In the genomic region with DNA sequence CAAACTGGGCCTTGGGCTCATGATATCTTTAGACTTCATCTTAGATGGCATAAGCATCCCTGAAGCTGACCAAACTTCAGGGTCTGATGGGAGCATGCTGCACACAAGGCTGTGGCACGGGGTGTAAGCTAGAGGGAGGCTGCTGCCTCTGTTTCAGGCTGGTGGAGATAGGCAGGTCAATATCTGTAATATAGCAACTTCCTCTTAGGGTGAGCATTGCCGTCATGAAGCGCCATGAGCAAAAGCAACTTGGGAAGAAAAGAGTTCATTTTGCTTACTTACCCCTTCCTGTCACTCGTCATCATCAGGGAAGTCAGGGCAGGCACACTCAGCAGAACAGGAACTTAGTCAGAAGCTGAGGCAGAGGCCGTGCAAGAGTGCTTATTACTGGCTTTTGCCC, we compare ENCODE assay signal across 22 mouse cellular contexts. TPM values are rescaled to one million over a fixed set of nuclear protein-coding genes. Genes with fewer than 3 reads are reported as not detected.
DNase-seq lines count a peak whose midpoint lies in the region; ATAC-seq lines count a peak whose summit lies in the region.
"Had no signal": no experiment of that assay in that cellular context is flagged by ENCODE, and none has a peak within 500 bp of the region (broad histone marks: within the 10 kb centered on the region; RNA-seq: fewer than 3 reads in every experiment).

No protein-coding gene starts in this region.

- peak; percentile 86 for ATAC-seq in granulocyte monocyte progenitor cell, adult 5-6 weeks (replicated peaks; ENCODE audit: poor library complexity, severe bottlenecking)
- ATAC-seq in liver, embryonic 16.5 days (ENCODE audit: low read depth): peak; percentile 43; the same call in 1 of the 2 replicates
- ATAC-seq: CD4-positive, CD25-positive, alpha-beta regulatory T cell, adult 4 months; intestine, postnatal 0 days; midbrain, embryonic 16.5 days had no signal

- DNase-seq in lung, postnatal 36 days: peak; percentile 49
- no peak for DNase-seq in lung, postnatal 14 days
- DNase-seq in left cerebral cortex, postnatal 10 days (ENCODE audit: extremely low spot score in 1 of 2, low spot score in 2 of 2): no peak
- no peak for DNase-seq in cerebellum, adult 11 months
- DNase-seq in cerebellum, adult 9-10 months: no peak
- DNase-seq: adrenal gland, postnatal 25 days; gastrocnemius, postnatal 25 days; right cerebral cortex, postnatal 14 days had no signal

- no peak overlapping the region for H3K4me2 ChIP-seq in liver, embryonic 16.5 days (ENCODE audit: low read depth, low read length)
- H3K4me2 ChIP-seq: hindbrain, embryonic 14.5 days had no signal

- H3K27ac ChIP-seq in liver, embryonic 16.5 days (ENCODE audit: low read length): no peak overlapping the region
- H3K27ac ChIP-seq: forebrain, embryonic 10.5 days; hindbrain, embryonic 14.5 days had no signal

- no peaks in the 10 kb centered on the region for H3K27me3 ChIP-seq in liver, embryonic 16.5 days (ENCODE audit: control insufficient read depth, insufficient read depth, low read depth, low read length)

- peaks cover 7% of the 10 kb centered on the region; the same call in 1 of the 2 replicates for H3K4me1 ChIP-seq in liver, embryonic 16.5 days (ENCODE audit: control insufficient read depth, low read depth, low read length)
- H3K4me1 ChIP-seq: forebrain, embryonic 10.5 days had no signal

- WGBS in liver, embryonic 16.5 days (ENCODE audit: insufficient replicate concordance): 12% methylated on average over 5 of the region's 5 CpGs

- intact Hi-C loops in left cerebral cortex, postnatal 10 days (cut with DNase I): no loop called here

- H3K4me3 ChIP-seq in liver, embryonic 16.5 days (ENCODE audit: low read depth, low read length): no peak overlapping the region
- H3K4me3 ChIP-seq: forebrain, embryonic 10.5 days had no signal

- no peaks in the 10 kb centered on the region for H3K9me3 ChIP-seq in liver, embryonic 16.5 days (replicated peaks; ENCODE audit: control insufficient read depth, low read length)
- H3K9me3 ChIP-seq: forebrain, embryonic 10.5 days had no signal

- H3K36me3 ChIP-seq in liver, embryonic 16.5 days (ENCODE audit: control insufficient read depth, insufficient read depth): no peaks in the 10 kb centered on the region
- H3K36me3 ChIP-seq: forebrain, embryonic 10.5 days had no signal

- H3K9ac ChIP-seq in liver, embryonic 16.5 days (ENCODE audit: low read depth, low read length): no peak overlapping the region
- H3K9ac ChIP-seq: hindbrain, embryonic 14.5 days had no signal

RNA-seq across cellular contexts. Expression of a gene that starts 5.4 kb away (rescaled TPM):
- 37.4 and 54.3 TPM in 2 replicates for total RNA-seq in granulocyte monocyte progenitor cell, adult 5-6 weeks (2014; fragmentation: Nextera tagmentation)
- 16.2 and 18.6 TPM in 2 replicates for total RNA-seq in granulocyte monocyte progenitor cell, adult 5-6 weeks (2017)
- 17.6 and 18.9 TPM in 2 replicates for polyA plus RNA-seq in liver, embryonic 16.5 days (2015; fragmentation: Nextera tagmentation; extraction: Ambion mirVana)
- 10 to 100 TPM; 13.2 to 22.8 TPM for total RNA-seq in left cerebral cortex, postnatal 10 days (2021)

RNA-seq across cellular contexts. Expression of a gene that starts 11.8 kb away (rescaled TPM):
- not detected in 2 replicates for total RNA-seq in granulocyte monocyte progenitor cell, adult 5-6 weeks (2014; fragmentation: Nextera tagmentation)
- total RNA-seq in granulocyte monocyte progenitor cell, adult 5-6 weeks (2017): not detected in 2 replicates
- not detected in 2 replicates for polyA plus RNA-seq in liver, embryonic 16.5 days (2015; fragmentation: Nextera tagmentation; extraction: Ambion mirVana)
- not detected for total RNA-seq in left cerebral cortex, postnatal 10 days (2021)
- total RNA-seq: adrenal gland, postnatal 25 days; gastrocnemius, postnatal 25 days; left cerebral cortex, postnatal 25 days had no signal
- polyA plus RNA-seq: CD4-positive, CD25-positive, alpha-beta regulatory T cell, adult 4 months; embryonic facial prominence, embryonic 14.5 days; forebrain, embryonic 10.5 days; heart, embryonic 16.5 days; hindbrain, embryonic 14.5 days; intestine, postnatal 0 days; lung, embryonic 16.5 days; midbrain, embryonic 16.5 days; neural tube, embryonic 11.5 days; urinary bladder, adult 2 months had no signal

RNA-seq across cellular contexts. Expression of a gene that starts 12.4 kb away (rescaled TPM):
- not detected in 2 replicates for total RNA-seq in granulocyte monocyte progenitor cell, adult 5-6 weeks (2014; fragmentation: Nextera tagmentation)
- total RNA-seq in granulocyte monocyte progenitor cell, adult 5-6 weeks (2017): not detected in 2 replicates
- not detected in 2 replicates for polyA plus RNA-seq in liver, embryonic 16.5 days (2015; fragmentation: Nextera tagmentation; extraction: Ambion mirVana)
- total RNA-seq in left cerebral cortex, postnatal 10 days (2021): not detected
- total RNA-seq: adrenal gland, postnatal 25 days; gastrocnemius, postnatal 25 days; left cerebral cortex, postnatal 25 days had no signal
- polyA plus RNA-seq: CD4-positive, CD25-positive, alpha-beta regulatory T cell, adult 4 months; embryonic facial prominence, embryonic 14.5 days; forebrain, embryonic 10.5 days; heart, embryonic 16.5 days; hindbrain, embryonic 14.5 days; intestine, postnatal 0 days; lung, embryonic 16.5 days; midbrain, embryonic 16.5 days; neural tube, embryonic 11.5 days; testis, adult 2 months; urinary bladder, adult 2 months had no signal

RNA-seq across cellular contexts. Expression of a gene that starts 23.8 kb away (rescaled TPM):
- total RNA-seq in granulocyte monocyte progenitor cell, adult 5-6 weeks (2014; fragmentation: Nextera tagmentation): not detected in 2 replicates
- total RNA-seq in granulocyte monocyte progenitor cell, adult 5-6 weeks (2017): not detected in 2 replicates
- not detected in 2 replicates for polyA plus RNA-seq in liver, embryonic 16.5 days (2015; fragmentation: Nextera tagmentation; extraction: Ambion mirVana)
- total RNA-seq in left cerebral cortex, postnatal 10 days (2021): not detected
- total RNA-seq: gastrocnemius, postnatal 25 days; left cerebral cortex, postnatal 25 days had no signal
- polyA plus RNA-seq: CD4-positive, CD25-positive, alpha-beta regulatory T cell, adult 4 months; embryonic facial prominence, embryonic 14.5 days; forebrain, embryonic 10.5 days; heart, embryonic 16.5 days; hindbrain, embryonic 14.5 days; intestine, postnatal 0 days; lung, embryonic 16.5 days; midbrain, embryonic 16.5 days; neural tube, embryonic 11.5 days; urinary bladder, adult 2 months had no signal

RNA-seq across cellular contexts. Expression of a gene that starts 23.9 kb away (rescaled TPM):
- total RNA-seq in granulocyte monocyte progenitor cell, adult 5-6 weeks (2014; fragmentation: Nextera tagmentation): not detected in 2 replicates
- not detected in 2 replicates for total RNA-seq in granulocyte monocyte progenitor cell, adult 5-6 weeks (2017)
- not detected in 2 replicates for polyA plus RNA-seq in liver, embryonic 16.5 days (2015; fragmentation: Nextera tagmentation; extraction: Ambion mirVana)
- total RNA-seq in left cerebral cortex, postnatal 10 days (2021): not detected
- total RNA-seq: adrenal gland, postnatal 25 days; gastrocnemius, postnatal 25 days; left cerebral cortex, postnatal 25 days had no signal
- polyA plus RNA-seq: CD4-positive, CD25-positive, alpha-beta regulatory T cell, adult 4 months; embryonic facial prominence, embryonic 14.5 days; forebrain, embryonic 10.5 days; heart, embryonic 16.5 days; hindbrain, embryonic 14.5 days; intestine, postnatal 0 days; lung, embryonic 16.5 days; midbrain, embryonic 16.5 days; neural tube, embryonic 11.5 days; urinary bladder, adult 2 months had no signal
